Mouse (Mus musculus) cerebellum, adult 2 months (tissue): Measurements from ENCODE around the gene Plekhg6.

Experiments
- CTCF ChIP-seq: fragments of 200-500 bp; IDR thresholded peaks from 2 replicates; pipeline ENCODE4 v1.5.1; 2011; ENCODE audit warnings: low read depth, mild to moderate bottlenecking, control low read depth, low read length, moderate library complexity, borderline replicate concordance; ENCODE audit not compliant: insufficient read depth
- POLR2A ChIP-seq: fragments of 200-500 bp; IDR thresholded peaks from 2 replicates; pipeline ENCODE4 v1.6.1; 2011; ENCODE audit warnings: low read length, control low read depth, borderline replicate concordance; ENCODE audit not compliant: insufficient read depth

- no peak for TF ChIP-seq POLR2A
- no peak for TF ChIP-seq CTCF
Observed at GRCm38 (mm10) chr6:125350231-125350994, 30.2 kb downstream of the Plekhg6 start.
